Mouse (Mus musculus) central nervous system, embryonic 18 days (tissue): ENCODE measurements around the gene 1700009N14Rik. TPM values are rescaled to one million over a fixed set of nuclear protein-coding genes. Genes with fewer than 3 reads are reported as not detected.

ENCODE experiments used
- polyA plus RNA-seq: library from polyadenylated mRNA; depleted of rRNA; stranded (reverse); fragments of >200 nt; gene quantifications from 2 replicates; pipeline ENCODE4 v1.2.3, GENCODE M21; 2012; rRNA removed

1700009N14Rik gene
- not detected in 2 replicates for polyA plus RNA-seq

GRCm38 (mm10) chr4:39450069-39450468 is at the start of gene 1700009N14Rik:
Gene 1700009N14Rik (plus strand): TSS chr4:39450295.

